Comparison of ENCODE assay signal across 14 mouse cellular contexts in the genomic region with DNA sequence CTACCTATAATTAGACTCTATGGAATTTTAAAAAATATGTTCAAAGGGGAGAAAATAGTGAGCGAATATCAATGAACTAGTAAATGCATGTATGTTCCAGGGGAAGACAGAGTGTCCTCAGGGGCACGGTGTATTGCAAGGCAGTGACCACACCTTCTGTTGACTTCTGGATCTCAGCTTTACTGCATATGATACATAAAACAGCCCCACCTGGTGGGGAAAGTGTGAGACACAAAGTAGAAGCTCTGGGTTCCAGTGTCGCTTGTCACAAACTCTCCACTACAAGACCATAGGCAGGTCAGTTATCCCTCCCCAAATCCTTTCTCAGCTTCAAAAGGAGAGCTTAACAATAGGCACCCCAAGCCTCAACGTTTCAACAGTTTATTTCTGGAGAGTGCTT.
DNase-seq lines count a peak whose midpoint lies in the region; ATAC-seq and TF ChIP-seq lines count a peak whose summit lies in the region.
"Had no signal": no experiment of that assay in that cellular context is flagged by ENCODE, and none has a peak within 500 bp of the region (broad histone marks: within the 10 kb centered on the region; RNA-seq: fewer than 3 reads in every experiment).

No protein-coding gene starts in this region.

- CTCF ChIA-PET in Patski (lab: Charles Lee): interaction anchor here (1.1 to 1.4 kb wide), 2 partner anchors 9 to 16 kb away, joined by 3 to 6 read pairs; no protein-coding TSS in a partner anchor

- peak; percentile 17 for DNase-seq in embryo, embryonic 10.5 days (ENCODE audit: low spot score)
- DNase-seq in embryo, embryonic 10 days (ENCODE audit: low spot score): no peak
- DNase-seq in left cerebral cortex, adult 2 months (ENCODE audit: extremely low spot score in 1 of 2, low spot score in 2 of 2): no peak
- DNase-seq in left cerebral cortex, adult 11 months (ENCODE audit: low spot score): no peak
- no peak for DNase-seq in Patski (ENCODE audit: low read depth, low spot score)
- peak; percentile 49 for DNase-seq in splenic B cell, adult 2 months (ENCODE audit: low read depth, low spot score)
- DNase-seq in urinary bladder, postnatal 10 days (ENCODE audit: low spot score): no peak
- DNase-seq in urinary bladder, postnatal 14 days (ENCODE audit: low spot score): no peak
- DNase-seq: adrenal gland, adult 2 months; cerebellum, postnatal 36 days; layer of hippocampus, postnatal 36 days had no signal

- H3K27me3 ChIP-seq in Patski: no peaks in the 10 kb centered on the region
- no peaks in the 10 kb centered on the region for H3K27me3 ChIP-seq in splenic B cell, adult 2 months (ENCODE audit: control insufficient read depth, insufficient read depth, low read length, poor library complexity, severe bottlenecking)
- H3K27me3 ChIP-seq: heart, embryonic 13.5 days; lung, embryonic 15.5 days had no signal

- H3K4me3 ChIP-seq in left cerebral cortex, adult 2 months: no peak overlapping the region
- H3K4me3 ChIP-seq: heart, embryonic 13.5 days; lung, embryonic 15.5 days had no signal

- H3K27ac ChIP-seq in left cerebral cortex, adult 2 months: no peak overlapping the region
- H3K27ac ChIP-seq: heart, embryonic 13.5 days; lung, embryonic 15.5 days had no signal

- H3K36me3 ChIP-seq in splenic B cell, adult 2 months (ENCODE audit: control insufficient read depth, insufficient read depth, low read length, poor library complexity, severe bottlenecking): no peaks in the 10 kb centered on the region
- H3K36me3 ChIP-seq: heart, embryonic 13.5 days; lung, embryonic 15.5 days had no signal

- POLR2A ChIA-PET in Patski (lab: Charles Lee): interaction anchor here (0.5 kb wide), 1 partner anchor 26 kb away, joined by 3 read pairs; no protein-coding TSS in a partner anchor

- TF ChIP-seq CTCF in left cerebral cortex, adult 2 months (IDR thresholded peaks at IDR 0.05): peak; percentile 43
- peak; percentile 44 for TF ChIP-seq CTCF in Patski (IDR thresholded peaks at IDR 0.05)

- intact Hi-C loops in left cerebral cortex, adult 2 months (cut with DNase I): no loop called here

- no peak for ATAC-seq in Patski
- ATAC-seq: hindbrain, embryonic 16.5 days had no signal

- in situ Hi-C loops in Patski (cut with MboI; ENCODE audit: low pct_unique_long_range_greater_than_20kb): no loop called here

Comparison
In these comparisons a context has a peak if more than half of its experiments do, and no peak if none do; other contexts are left out.
1. DNase-seq: peak in embryo, embryonic 10.5 days (single experiment) and splenic B cell, adult 2 months (single experiment); none in embryo, embryonic 10 days (single experiment), left cerebral cortex, adult 2 months (0 of 2), left cerebral cortex, adult 11 months (single experiment), Patski (single experiment), urinary bladder, postnatal 10 days (single experiment) and urinary bladder, postnatal 14 days (single experiment).